Mouse (Mus musculus) liver, adult 2 months (tissue): ENCODE measurements around the gene Wdr31.

ENCODE experiments used
- CTCF ChIP-seq: fragments of 200-500 bp; IDR thresholded peaks from 2 replicates; pipeline ENCODE4 v1.5.1; 2011; ENCODE audit warnings: low read depth, low read length, control low read depth
- POLR2A ChIP-seq: fragments of 200-500 bp; IDR thresholded peaks from 2 replicates; pipeline ENCODE4 v1.6.1; 2011; ENCODE audit warnings: low read length, control low read depth; ENCODE audit not compliant: insufficient read depth; ENCODE audit errors: extremely low read depth

DNA sequence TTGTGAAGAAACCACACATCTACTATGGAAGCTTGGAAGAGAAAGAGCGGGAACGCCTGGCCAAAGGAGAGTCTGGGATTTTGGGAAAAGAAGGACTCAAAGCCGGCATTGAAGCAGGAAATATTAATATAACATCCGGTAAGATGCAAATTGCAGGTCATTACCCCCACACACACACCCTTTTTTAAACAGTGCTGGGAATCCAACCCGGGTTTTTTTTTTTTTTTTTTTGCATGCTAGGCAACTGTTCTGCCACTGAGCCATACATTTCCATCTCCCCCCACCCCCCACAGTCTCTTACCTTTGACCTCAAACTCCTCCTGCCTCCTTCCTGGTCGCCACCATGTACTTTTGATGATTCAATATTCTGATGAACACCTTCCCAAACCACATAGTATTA is 61.1 kb downstream of the Wdr31 start:
- no peak for TF ChIP-seq CTCF
- TF ChIP-seq POLR2A = no peak
